Mouse (Mus musculus) kidney, adult 2 months (tissue): ENCODE measurements around the gene Trmt1.

Source experiments
- CTCF ChIP-seq: fragments of 200-500 bp; conservative IDR thresholded peaks from 2 replicates; pipeline ENCODE4 v1.5.1; 2011; ENCODE audit warnings: low read depth, mild to moderate bottlenecking, control low read depth, low read length, moderate library complexity, mixed read lengths; ENCODE audit not compliant: insufficient read depth, insufficient read length
- POLR2A ChIP-seq: fragments of 200-500 bp; IDR thresholded peaks from one replicate; pipeline ENCODE4 v1.6.1; 2011; ENCODE audit warnings: low read depth, low read length, control low read depth

GRCm38 (mm10) chr8:84687705-84688100 is 1.6 kb downstream of the Trmt1 start, which contains the start of gene Nacc1:
- TF ChIP-seq POLR2A (no peak), CTCF (no peak)
